Mouse (Mus musculus): Measurements from ENCODE around the gene Pgp. TPM values are rescaled to one million over a fixed set of nuclear protein-coding genes. Genes with fewer than 3 reads are reported as not detected.

Gene Pgp
- total and polyA plus RNA-seq, 3 experiments, result 35.7 to 44.5 (median 39.1) TPM

DNA sequence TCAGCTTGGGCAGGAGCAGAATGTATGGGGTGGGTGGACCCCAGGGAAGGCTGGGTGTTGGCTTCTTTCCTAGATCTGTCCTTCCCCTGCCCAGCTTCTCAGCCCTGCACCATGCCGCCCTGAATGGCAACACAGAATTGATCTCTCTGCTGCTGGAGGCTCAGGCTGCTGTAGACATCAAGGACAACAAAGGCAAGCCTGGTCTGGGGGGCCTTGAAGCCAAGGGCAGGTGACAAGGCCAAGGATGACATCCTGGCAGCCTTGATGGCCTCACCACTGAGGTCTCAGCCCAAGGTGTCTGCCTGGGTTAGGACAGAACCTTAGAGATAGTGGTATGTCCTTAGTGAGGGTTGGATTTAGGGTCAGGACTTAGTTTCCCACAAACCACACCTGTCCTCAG is 25.8 kb downstream of the Pgp start:
- Histone ChIP-seq H3K27ac (no peak overlapping the region), H3K27me3 (ENCODE audit: control insufficient read depth, insufficient read depth, low read length) (no peaks in the 10 kb centered on the region), H3K9ac (ENCODE audit: low read depth, low read length) (no peak overlapping the region), H3K36me3 (ENCODE audit: control insufficient read depth, insufficient read depth, low read length) (no peaks in the 10 kb centered on the region), H3K4me3 (no peak overlapping the region), H3K4me1 (ENCODE audit: control insufficient read depth, insufficient read depth, low read length) (no peaks in the 10 kb centered on the region), H3K79me2 (replicated peaks; ENCODE audit: control insufficient read depth, insufficient read depth, low read length) (no peaks in the 10 kb centered on the region)
- 78% methylated on average over 1 of the region's 1 CpGs for WGBS
- no peak for TF ChIP-seq CTCF (IDR thresholded peaks at IDR 0.05)
- TF ChIP-seq EP300 (IDR thresholded peaks at IDR 0.05; ENCODE audit: insufficient read depth, low read depth, low read length), result no peak
- no peak for TF ChIP-seq POLR2A (IDR thresholded peaks at IDR 0.05; ENCODE audit: insufficient read depth, low read depth, low read length)
- intact Hi-C loops (cut with DNase I), result no loop called here
- DNase-seq, result no peak

DNA sequence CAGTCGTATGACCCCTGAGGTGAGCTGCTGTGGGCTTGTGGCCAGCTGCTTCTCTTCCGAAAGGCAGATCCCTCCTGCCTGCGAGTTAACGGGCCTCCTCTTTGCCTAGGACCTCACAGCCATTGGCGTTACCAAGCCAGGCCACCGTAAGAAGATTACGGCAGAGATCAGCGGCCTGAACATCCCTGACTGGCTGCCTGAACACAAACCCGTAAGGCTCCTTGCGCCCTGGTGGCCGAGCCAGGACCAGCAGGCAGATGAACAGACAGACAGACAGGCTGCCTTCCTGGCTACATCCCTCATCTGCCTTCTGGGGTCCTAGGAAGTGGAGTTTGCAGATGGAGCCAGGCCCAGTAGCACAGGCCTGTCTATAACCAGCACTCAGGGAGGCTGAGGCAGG is 32.0 kb downstream of the Pgp start:
- H3K4me3 ChIP-seq, result no peak overlapping the region
- H3K9ac ChIP-seq (ENCODE audit: low read depth, low read length), result no peak overlapping the region
- intact Hi-C loops (cut with DNase I), result no loop called here
- DNase-seq, result no peak
- H3K4me1 ChIP-seq (ENCODE audit: control insufficient read depth, insufficient read depth, low read length), result no peaks in the 10 kb centered on the region
- no peaks in the 10 kb centered on the region for H3K36me3 ChIP-seq (ENCODE audit: control insufficient read depth, insufficient read depth, low read length)
- no peak overlapping the region for H3K27ac ChIP-seq
- H3K27me3 ChIP-seq (ENCODE audit: control insufficient read depth, insufficient read depth, low read length), result no peaks in the 10 kb centered on the region
- 49% methylated on average over 11 of the region's 11 CpGs for WGBS
- H3K79me2 ChIP-seq (replicated peaks; ENCODE audit: control insufficient read depth, insufficient read depth, low read length), result no peaks in the 10 kb centered on the region
- 0 out of 2 replicates have a peak, but pooled peaks have one; percentile 11 for TF ChIP-seq CTCF (IDR thresholded peaks at IDR 0.05)
- TF ChIP-seq POLR2A (IDR thresholded peaks at IDR 0.05; ENCODE audit: insufficient read depth, low read depth, low read length), result no peak

DNA sequence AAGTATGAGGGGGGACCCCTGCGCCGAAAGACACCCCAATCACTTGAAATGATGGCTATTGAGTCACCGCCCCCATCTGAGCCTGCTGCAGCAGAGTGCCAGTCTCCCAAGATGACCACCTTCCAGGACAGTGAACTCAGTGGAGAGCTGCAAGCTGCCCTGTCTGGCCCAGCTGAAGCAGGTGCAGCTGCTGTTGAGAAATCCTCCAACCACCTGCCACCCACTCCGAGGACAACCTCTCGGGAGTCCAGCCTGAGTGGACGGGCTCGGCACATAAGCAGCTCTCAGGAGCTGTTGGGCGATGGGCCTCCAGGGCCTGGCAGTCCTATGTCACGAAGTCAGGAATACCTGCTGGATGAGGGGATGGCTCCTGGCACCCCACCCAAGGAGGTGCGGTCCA is 33.9 kb downstream of the Pgp start:
- H3K4me3 ChIP-seq, result no peak overlapping the region
- WGBS, result 93% methylated on average over 10 of the region's 10 CpGs
- no peaks in the 10 kb centered on the region for H3K79me2 ChIP-seq (replicated peaks; ENCODE audit: control insufficient read depth, insufficient read depth, low read length)
- intact Hi-C loops (cut with DNase I), result no loop called here
- H3K4me1 ChIP-seq (ENCODE audit: control insufficient read depth, insufficient read depth, low read length), result no peaks in the 10 kb centered on the region
- DNase-seq, result no peak
- no peaks in the 10 kb centered on the region for H3K27me3 ChIP-seq (ENCODE audit: control insufficient read depth, insufficient read depth, low read length)
- H3K27ac ChIP-seq, result no peak overlapping the region
- TF ChIP-seq CTCF (IDR thresholded peaks at IDR 0.05) (no peak), EP300 (IDR thresholded peaks at IDR 0.05; ENCODE audit: insufficient read depth, low read depth, low read length) (no peak), POLR2A (IDR thresholded peaks at IDR 0.05; ENCODE audit: insufficient read depth, low read depth, low read length) (no peak)
- H3K9ac ChIP-seq (ENCODE audit: low read depth, low read length), result no peak overlapping the region
- no peaks in the 10 kb centered on the region for H3K36me3 ChIP-seq (ENCODE audit: control insufficient read depth, insufficient read depth, low read length)

DNA sequence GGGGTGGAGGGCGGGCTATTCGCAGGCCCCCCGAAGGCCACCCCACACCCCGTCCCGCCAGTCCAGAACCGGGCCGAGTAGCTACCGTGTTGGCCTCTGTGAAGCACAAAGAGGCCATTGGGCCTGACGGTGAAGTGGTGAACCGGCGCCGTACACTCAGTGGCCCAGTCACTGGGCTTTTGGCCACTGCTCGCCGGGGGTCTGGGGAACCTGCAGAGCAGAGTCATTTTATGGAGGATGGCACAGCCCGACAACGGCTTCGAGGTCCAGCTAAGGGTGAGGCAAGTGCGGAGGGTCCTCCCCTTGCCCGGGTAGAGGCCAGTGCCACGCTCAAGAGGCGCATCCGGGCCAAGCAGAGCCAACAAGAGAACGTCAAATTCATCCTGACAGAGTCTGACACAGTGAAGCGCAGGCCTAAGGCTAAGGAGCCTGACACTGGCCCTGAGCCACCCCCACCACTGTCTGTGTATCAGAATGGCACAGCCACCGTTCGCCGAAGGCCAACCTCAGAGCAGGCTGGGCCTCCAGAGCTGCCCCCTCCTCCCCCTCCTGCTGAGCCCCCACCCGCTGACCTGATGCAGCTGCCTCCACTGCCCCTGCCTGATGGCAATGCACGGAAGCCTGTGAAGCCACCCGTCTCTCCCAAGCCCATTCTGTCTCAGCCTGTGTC is 35.2 kb downstream of the Pgp start:
- H3K9ac ChIP-seq (ENCODE audit: low read depth, low read length), result no peak overlapping the region
- H3K79me2 ChIP-seq (replicated peaks; ENCODE audit: control insufficient read depth, insufficient read depth, low read length), result no peaks in the 10 kb centered on the region
- TF ChIP-seq EP300 (IDR thresholded peaks at IDR 0.05; ENCODE audit: insufficient read depth, low read depth, low read length), result no peak
- TF ChIP-seq POLR2A (IDR thresholded peaks at IDR 0.05; ENCODE audit: insufficient read depth, low read depth, low read length), result no peak
- TF ChIP-seq CTCF (IDR thresholded peaks at IDR 0.05), result no peak
- no peaks in the 10 kb centered on the region for H3K27me3 ChIP-seq (ENCODE audit: control insufficient read depth, insufficient read depth, low read length)
- no peak overlapping the region for H3K4me3 ChIP-seq
- no peaks in the 10 kb centered on the region for H3K36me3 ChIP-seq (ENCODE audit: control insufficient read depth, insufficient read depth, low read length)
- DNase-seq, result no peak
- no peak overlapping the region for H3K27ac ChIP-seq
- H3K4me1 ChIP-seq (ENCODE audit: control insufficient read depth, insufficient read depth, low read length), result no peaks in the 10 kb centered on the region
- intact Hi-C loops (cut with DNase I), result no loop called here
- 93% methylated on average over 30 of the region's 30 CpGs for WGBS

DNA sequence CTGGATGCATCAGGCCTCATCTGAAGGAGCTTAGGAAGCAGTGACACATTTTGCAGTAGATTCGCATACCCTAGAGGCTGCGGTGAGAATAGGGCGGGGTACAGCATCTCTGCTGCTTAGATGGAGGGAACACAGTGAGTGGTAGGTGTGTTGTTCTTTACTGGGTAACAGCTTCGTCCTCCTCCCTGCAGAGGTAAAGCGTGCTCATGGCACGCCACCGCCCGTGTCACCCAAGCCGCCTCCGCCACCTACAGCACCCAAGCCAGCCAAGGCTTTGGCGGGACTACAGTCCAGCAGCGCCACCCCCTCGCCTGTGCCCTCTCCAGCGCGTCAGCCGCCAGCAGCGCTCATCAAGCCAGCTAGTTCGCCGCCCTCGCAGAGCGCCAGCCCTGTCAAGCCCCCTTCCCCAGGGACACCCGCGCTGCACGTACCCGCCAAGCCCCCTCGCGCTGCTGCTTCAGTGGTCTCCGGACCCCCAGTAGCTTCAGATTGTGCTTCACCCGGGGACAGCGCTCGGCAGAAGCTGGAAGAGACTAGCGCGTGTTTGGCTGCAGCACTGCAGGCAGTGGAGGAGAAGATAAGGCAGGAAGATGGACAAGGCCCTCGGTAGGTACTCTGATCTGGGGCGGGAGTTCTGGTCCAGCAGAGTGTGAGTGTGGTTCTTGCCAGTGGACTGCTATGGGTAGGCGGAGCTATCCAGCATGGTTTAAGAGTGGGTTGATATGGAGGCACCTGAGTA is 36.3 kb downstream of the Pgp start:
- intact Hi-C loops (cut with DNase I), result no loop called here
- TF ChIP-seq CTCF (IDR thresholded peaks at IDR 0.05), result no peak
- no peak for TF ChIP-seq POLR2A (IDR thresholded peaks at IDR 0.05; ENCODE audit: insufficient read depth, low read depth, low read length)
- TF ChIP-seq EP300 (IDR thresholded peaks at IDR 0.05; ENCODE audit: insufficient read depth, low read depth, low read length), result no peak
- H3K9ac ChIP-seq (ENCODE audit: low read depth, low read length), result no peak overlapping the region
- H3K36me3 ChIP-seq (ENCODE audit: control insufficient read depth, insufficient read depth, low read length), result no peaks in the 10 kb centered on the region
- H3K27me3 ChIP-seq (ENCODE audit: control insufficient read depth, insufficient read depth, low read length), result no peaks in the 10 kb centered on the region
- no peak overlapping the region; the same call in 1 of the 2 replicates for H3K4me3 ChIP-seq
- H3K4me1 ChIP-seq (ENCODE audit: control insufficient read depth, insufficient read depth, low read length), result no peaks in the 10 kb centered on the region
- WGBS, result 34% methylated on average over 35 of the region's 36 CpGs
- no peaks in the 10 kb centered on the region for H3K79me2 ChIP-seq (replicated peaks; ENCODE audit: control insufficient read depth, insufficient read depth, low read length)
- DNase-seq, result peak; percentile 41 to 45
- no peak overlapping the region for H3K27ac ChIP-seq

DNA sequence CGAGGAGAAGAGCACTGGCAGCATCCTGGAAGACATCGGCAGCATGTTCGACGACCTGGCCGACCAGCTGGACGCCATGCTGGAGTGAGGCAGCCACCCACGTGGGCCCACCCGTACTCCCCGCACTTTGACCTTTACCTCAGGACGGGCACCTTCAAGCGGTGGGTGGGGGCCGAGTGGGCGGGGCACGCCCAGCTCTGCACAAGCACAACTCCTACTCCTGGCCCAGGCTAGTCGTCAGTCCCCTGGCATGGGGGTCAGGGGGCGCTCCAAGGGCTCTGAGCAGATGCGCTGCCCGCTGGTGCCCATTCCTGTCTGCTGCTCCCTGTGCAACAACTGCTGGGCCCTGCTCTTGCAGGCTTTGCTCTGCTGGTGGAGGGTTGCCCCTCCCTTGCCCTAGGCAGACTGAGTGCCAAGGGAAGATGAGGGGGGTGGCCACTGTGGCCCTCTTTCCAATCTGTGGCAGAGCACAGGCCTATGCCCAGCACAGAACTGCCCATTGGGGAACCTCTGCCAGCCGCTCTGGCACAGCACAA is 37.0 kb downstream of the Pgp start:
- Histone ChIP-seq H3K4me1 (ENCODE audit: control insufficient read depth, insufficient read depth, low read length) (no peaks in the 10 kb centered on the region), H3K9ac (ENCODE audit: low read depth, low read length) (no peak overlapping the region), H3K79me2 (replicated peaks; ENCODE audit: control insufficient read depth, insufficient read depth, low read length) (no peaks in the 10 kb centered on the region), H3K36me3 (ENCODE audit: control insufficient read depth, insufficient read depth, low read length) (no peaks in the 10 kb centered on the region), H3K27ac (no peak overlapping the region), H3K27me3 (ENCODE audit: control insufficient read depth, insufficient read depth, low read length) (no peaks in the 10 kb centered on the region), H3K4me3 (no peak overlapping the region)
- WGBS, result 53% methylated on average over 19 of the region's 19 CpGs
- intact Hi-C loops (cut with DNase I), result no loop called here
- TF ChIP-seq EP300 (IDR thresholded peaks at IDR 0.05; ENCODE audit: insufficient read depth, low read depth, low read length) (no peak), POLR2A (IDR thresholded peaks at IDR 0.05; ENCODE audit: insufficient read depth, low read depth, low read length) (no peak), CTCF (IDR thresholded peaks at IDR 0.05) (no peak)
- no peak for DNase-seq

Data from heart, adult 2 months (tissue).